Mouse (Mus musculus) heart, postnatal 0 days (tissue): ENCODE results near the gene Arid1b. TPM values are rescaled to one million over a fixed set of nuclear protein-coding genes. Genes with fewer than 3 reads are reported as not detected.

Experiments
- ATAC-seq: fragments of 200-750 bp; cut with Nextera tagmentation; 2 replicates; pipeline ENCODE4 v1.8.0; 2017; ENCODE audit warnings: low read depth, moderate number of reproducible peaks, moderate library complexity; ENCODE audit not compliant: insufficient read depth
- DNase-seq: peaks from one replicate; pipeline ENCODE4 v3.0.0-alpha.2; 2016; ENCODE audit warnings: low spot score
- H3K27ac ChIP-seq: fragments of 300-500 bp; sonication (generic); 2 replicates; pipeline ENCODE4 v1.5.1; 2014; ENCODE audit warnings: low read depth, mild to moderate bottlenecking
- H3K27me3 ChIP-seq: fragments of 300-500 bp; sonication (generic); 2 replicates; pipeline ENCODE4 v1.6.1; 2014; ENCODE audit warnings: low read length, mixed read lengths; ENCODE audit not compliant: control insufficient read depth, insufficient read depth
- H3K36me3 ChIP-seq: fragments of 300-500 bp; sonication (generic); replicated peaks from 2 replicates; pipeline ENCODE4 v1.6.1; 2014; ENCODE audit warnings: low read length, mixed read lengths; ENCODE audit not compliant: control insufficient read depth, insufficient read depth
- H3K4me1 ChIP-seq: fragments of 300-500 bp; sonication (generic); 2 replicates; pipeline ENCODE4 v1.6.1; 2014; ENCODE audit warnings: antibody characterized with exemption; ENCODE audit not compliant: control insufficient read depth, insufficient read depth
- H3K4me2 ChIP-seq: fragments of 300-500 bp; sonication (generic); 2 replicates; pipeline ENCODE4 v1.6.1; 2014; ENCODE audit warnings: low read depth, mild to moderate bottlenecking, low read length, moderate library complexity
- H3K4me3 ChIP-seq: fragments of 300-500 bp; sonication (generic); 2 replicates; pipeline ENCODE4 v1.5.1; 2014; ENCODE audit warnings: low read depth, low read length
- H3K9ac ChIP-seq: fragments of 300-500 bp; sonication (generic); replicated peaks from 2 replicates; pipeline ENCODE4 v1.6.1; 2014; ENCODE audit warnings: low read depth, low read length, mixed read lengths
- H3K9me3 ChIP-seq: fragments of 300-500 bp; sonication (generic); replicated peaks from 2 replicates; pipeline ENCODE4 v1.6.1; 2016; ENCODE audit warnings: low read length; ENCODE audit not compliant: control insufficient read depth
- CTCF ChIP-seq: IDR thresholded peaks from 2 replicates; pipeline ENCODE4 v1.5.1; 2016; ENCODE audit warnings: antibody characterized with exemption, control low read depth, low read depth
- EP300 ChIP-seq: IDR thresholded peaks from 2 replicates; pipeline ENCODE4 v1.6.1; 2016; ENCODE audit warnings: antibody characterized with exemption, low read depth
- whole genome bisulfite sequencing: fragments of 180-500 bp; shearing (Covaris S2); extraction: QIAGEN DNeasy Blood & Tissue Kit; methylation state at CpG from one replicate; pipeline ENCODE4 v1.1.7; 2014; 5-methylcytosine and 5-hydroxymethylcytosine counted together
- polyA plus RNA-seq: library from polyadenylated mRNA; unstranded; fragments of >200 nt; fragmentation: Nextera tagmentation; extraction: Ambion mirVana; gene quantifications from 2 replicates; pipeline ENCODE4 v1.2.1, GENCODE M21; 2015
- total RNA-seq: library from RNA; depleted of rRNA; stranded (reverse); fragments of >200 nt; gene quantifications from 2 replicates; pipeline ENCODE4 v1.2.3, GENCODE M21; 2014; ENCODE audit warnings: low replicate concordance

Gene Arid1b
- total and polyA plus RNA-seq, 2 experiments from 2014 or later, result 4.4 to 27.3 TPM

GRCm38 (mm10) chr17:5057944-5058720 lies 64.0 kb downstream of the Arid1b start:
- WGBS, result 6% methylated on average over 10 of the region's 10 CpGs
- Histone ChIP-seq H3K9me3 (no peaks in the 10 kb centered on the region), H3K36me3 (no peaks in the 10 kb centered on the region), H3K27ac (peak overlapping the region; percentile 77), H3K4me1 (peaks cover 71% of the 10 kb centered on the region), H3K4me2 (peak overlapping the region; percentile 55), H3K27me3 (no peaks in the 10 kb centered on the region), H3K4me3 (peak overlapping the region; percentile 32), H3K9ac (peak overlapping the region; percentile 30; the same call in 1 of the 2 replicates)
- ATAC-seq (peak; percentile 90), DNase-seq (peak; percentile 87)
- TF ChIP-seq EP300, result 0 out of 2 replicates have a peak, but pooled peaks have one; percentile 31
- TF ChIP-seq CTCF, result peak; percentile 19; the same call in 1 of the 2 replicates

DNA sequence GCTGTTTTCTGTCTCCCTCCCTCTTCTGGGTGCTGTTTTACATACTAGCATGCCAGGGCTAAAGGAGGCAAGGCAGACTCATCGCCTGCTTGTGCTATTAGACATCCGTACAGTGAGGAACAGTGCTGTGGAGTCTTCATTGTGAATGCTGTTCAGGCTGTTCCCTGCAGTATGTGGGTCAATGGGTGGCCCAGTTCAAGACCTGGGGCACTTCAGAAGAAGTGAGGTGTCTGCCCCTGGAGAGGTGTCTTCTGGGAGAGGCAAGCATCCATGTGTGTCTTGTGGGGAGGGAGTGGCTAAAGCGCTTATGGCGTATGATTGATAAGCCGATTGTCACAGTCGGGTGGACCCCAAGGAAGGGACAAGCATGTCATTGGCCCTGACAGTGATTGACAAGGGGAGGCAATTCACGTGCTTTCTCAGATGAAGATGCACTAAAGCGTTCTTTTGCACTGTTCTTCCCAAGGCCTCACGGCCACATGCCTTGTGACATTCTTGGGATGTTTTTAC lies 65.0 kb downstream of the Arid1b start:
- ATAC-seq, result no peak
- WGBS, result 59% methylated on average over 9 of the region's 9 CpGs
- Histone ChIP-seq H3K4me1 (peaks cover 80% of the 10 kb centered on the region), H3K9ac (no peak overlapping the region), H3K9me3 (no peaks in the 10 kb centered on the region), H3K27ac (peak overlapping the region; percentile 77; the same call in 1 of the 2 replicates), H3K4me2 (0 out of 2 replicates have a peak overlapping the region, but pooled peaks have one; percentile 55), H3K27me3 (no peaks in the 10 kb centered on the region), H3K36me3 (no peaks in the 10 kb centered on the region), H3K4me3 (no peak overlapping the region)
- TF ChIP-seq CTCF (no peak), EP300 (no peak)
- no peak for DNase-seq

GRCm38 (mm10) chr17:5060515-5061084 lies 66.5 kb downstream of the Arid1b start:
- H3K4me2 ChIP-seq, result no peak overlapping the region
- ATAC-seq (no peak), DNase-seq (no peak)
- no peak overlapping the region for H3K27ac ChIP-seq
- peaks cover 76% of the 10 kb centered on the region for H3K4me1 ChIP-seq
- WGBS, result 60% methylated on average over 5 of the region's 5 CpGs
- no peaks in the 10 kb centered on the region for H3K36me3 ChIP-seq
- TF ChIP-seq EP300 (no peak), CTCF (no peak)
- H3K4me3 ChIP-seq, result no peak overlapping the region
- no peaks in the 10 kb centered on the region for H3K9me3 ChIP-seq
- H3K27me3 ChIP-seq, result no peaks in the 10 kb centered on the region
- H3K9ac ChIP-seq, result no peak overlapping the region

DNA sequence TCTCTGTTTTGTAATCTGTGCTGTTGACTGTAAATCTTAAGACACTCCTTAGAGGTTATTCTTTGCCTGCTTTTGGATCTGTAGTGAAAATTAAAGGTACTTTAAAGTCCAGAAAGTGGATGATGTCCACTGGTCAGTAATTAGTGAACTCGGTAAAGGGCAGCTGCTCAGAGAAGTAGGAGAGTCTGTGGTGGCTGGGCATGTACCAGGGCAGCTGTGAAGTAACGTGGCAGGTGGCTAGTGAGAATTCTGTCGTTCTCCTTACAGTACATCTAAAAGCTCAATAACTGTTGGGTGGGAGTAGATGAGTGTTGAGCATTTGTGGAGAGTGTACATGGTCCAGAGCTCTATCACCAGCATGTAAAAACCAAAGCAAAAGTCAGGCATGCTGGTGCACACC lies 67.1 kb downstream of the Arid1b start:
- no peaks in the 10 kb centered on the region for H3K36me3 ChIP-seq

GRCm38 (mm10) chr17:5061593-5061992 lies 67.5 kb downstream of the Arid1b start:
- H3K27me3 ChIP-seq, result no peaks in the 10 kb centered on the region
- no peak overlapping the region for H3K4me3 ChIP-seq
- peaks cover 77% of the 10 kb centered on the region for H3K4me1 ChIP-seq
- H3K27ac ChIP-seq, result no peak overlapping the region
- no peaks in the 10 kb centered on the region for H3K36me3 ChIP-seq
- no peak for TF ChIP-seq CTCF
- TF ChIP-seq EP300, result no peak
- no peak overlapping the region for H3K9ac ChIP-seq
- DNase-seq (no peak), ATAC-seq (no peak)
- H3K4me2 ChIP-seq, result no peak overlapping the region
- no peaks in the 10 kb centered on the region for H3K9me3 ChIP-seq
- WGBS, result 64% methylated on average over 5 of the region's 5 CpGs

More for the DNA sequence above, 67.1 kb downstream of the Arid1b start:
- Histone ChIP-seq H3K4me1 (peaks cover 78% of the 10 kb centered on the region), H3K4me2 (no peak overlapping the region), H3K27ac (no peak overlapping the region), H3K9ac (no peak overlapping the region), H3K27me3 (no peaks in the 10 kb centered on the region), H3K9me3 (no peaks in the 10 kb centered on the region), H3K4me3 (no peak overlapping the region)
- TF ChIP-seq CTCF (no peak), EP300 (no peak)
- WGBS, result 68% methylated on average over 3 of the region's 3 CpGs
- DNase-seq (no peak), ATAC-seq (no peak)
